Mouse (Mus musculus) embryonic fibroblast, embryonic 13.5 days (primary cell): ENCODE data around the gene Tnik.

Experiments used
- CTCF ChIP-seq: IDR thresholded peaks from 2 replicates; pipeline ENCODE4 v1.5.1; 2011; ENCODE audit warnings: mild to moderate bottlenecking, control low read depth, low read length, moderate library complexity, borderline replicate concordance; ENCODE audit not compliant: insufficient read depth
- POLR2A ChIP-seq: IDR thresholded peaks from 2 replicates; pipeline ENCODE4 v1.6.1; 2011; ENCODE audit warnings: low read depth, mild to moderate bottlenecking, control low read depth, low read length, moderate library complexity

DNA sequence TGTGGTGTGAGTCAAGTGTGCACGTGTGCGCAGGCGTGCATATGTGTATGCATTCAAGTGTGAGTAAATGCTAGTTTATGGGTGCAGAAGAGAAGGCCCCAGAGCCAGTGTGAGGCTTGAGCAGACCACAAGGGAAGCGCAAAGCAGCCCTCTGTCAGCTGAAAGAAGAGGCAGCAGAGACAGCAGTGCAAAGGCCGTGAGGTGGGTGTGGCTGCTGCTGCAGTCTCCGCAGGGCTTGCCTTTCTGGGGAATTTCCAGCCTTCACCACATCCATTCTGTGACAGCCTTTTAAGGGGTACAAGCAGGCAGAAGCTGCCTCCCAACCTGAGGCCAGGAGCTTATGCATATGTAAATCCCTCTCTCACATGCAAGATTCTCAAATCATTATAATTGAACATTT lies 139.2 kb downstream of the Tnik start:
- TF ChIP-seq CTCF: no peak
- no peak for TF ChIP-seq POLR2A
